Mouse (Mus musculus) left cerebral cortex, postnatal 25 days (tissue): ENCODE results near the gene Prdm2. TPM values are rescaled to one million over a fixed set of nuclear protein-coding genes. Genes with fewer than 3 reads are reported as not detected.

Experiments used
- DNase-seq, 2 experiments: peaks; one replicate each; pipeline ENCODE4 v3.0.0; 2022; ENCODE audit warnings: low spot score in 2 of 2, mixed read lengths in 1 of 2
- intact Hi-C: fragments of 180-260 bp; cut with DNase I; formaldehyde crosslinking; loops from one replicate; pipeline ENCODE4 v1.15.1; 2025
- total RNA-seq, 2 experiments: library from RNA; stranded (reverse); gene quantifications; 2 replicates each; pipeline ENCODE4 v1.2.3; 2021

Gene Prdm2
- total RNA-seq, 2 experiments from 2014 or later = 39.7 to 42.3 TPM

- no peak for DNase-seq
- intact Hi-C loops = loop anchor here (5.0 kb wide), 1 partner anchor 34 kb away; no protein-coding TSS in a partner anchor
Measured at GRCm38 (mm10) chr4:143160826-143161225, 52.0 kb downstream of the Prdm2 start.

- no peak for DNase-seq
- intact Hi-C loops = no loop called here
Measured at GRCm38 (mm10) chr4:143159336-143159735, 53.5 kb downstream of the Prdm2 start.

- intact Hi-C loops = no loop called here
- DNase-seq = no peak
Measured at GRCm38 (mm10) chr4:143155871-143156270, 56.9 kb downstream of the Prdm2 start.

- intact Hi-C loops = no loop called here
- no peak for DNase-seq
Measured at GRCm38 (mm10) chr4:143155036-143155435, 57.8 kb downstream of the Prdm2 start.

GRCm38 (mm10) chr4:143154571-143154970 is 58.2 kb downstream of the Prdm2 start:
- no peak for DNase-seq
- intact Hi-C loops = no loop called here

GRCm38 (mm10) chr4:143152634-143153033 is 60.2 kb downstream of the Prdm2 start:
- intact Hi-C loops = no loop called here
- no peak for DNase-seq

- intact Hi-C loops = no loop called here
- DNase-seq = no peak
Measured at GRCm38 (mm10) chr4:143151267-143151666, 61.5 kb downstream of the Prdm2 start.

GRCm38 (mm10) chr4:143147666-143148065 is 65.1 kb downstream of the Prdm2 start:
- no peak for DNase-seq
- intact Hi-C loops = no loop called here

GRCm38 (mm10) chr4:143143615-143144014 is 69.2 kb downstream of the Prdm2 start:
- intact Hi-C loops = no loop called here
- DNase-seq = no peak

- intact Hi-C loops = no loop called here
- no peak for DNase-seq
Measured at GRCm38 (mm10) chr4:143141645-143142259, 71.0 kb downstream of the Prdm2 start.

- intact Hi-C loops = no loop called here
- DNase-seq = no peak
Measured at GRCm38 (mm10) chr4:143140940-143141339, 71.9 kb downstream of the Prdm2 start.

- intact Hi-C loops = no loop called here
- DNase-seq = peak; percentile 43 to 91
Measured at GRCm38 (mm10) chr4:143132433-143132832, 80.4 kb downstream of the Prdm2 start.

GRCm38 (mm10) chr4:143130441-143130840 is 82.4 kb downstream of the Prdm2 start:
- intact Hi-C loops = no loop called here
- no peak for DNase-seq

GRCm38 (mm10) chr4:143129261-143129760 is 83.5 kb downstream of the Prdm2 start:
- no peak for DNase-seq
- intact Hi-C loops = loop anchor here (5.0 kb wide), 2 partner anchors 33 to 83 kb away; partner anchors contain the start of gene Prdm2

- intact Hi-C loops = loop anchor here (5.0 kb wide), 2 partner anchors 35 to 85 kb away; partner anchors contain the start of gene Prdm2
- no peak for DNase-seq
Measured at GRCm38 (mm10) chr4:143127171-143127570, 85.6 kb downstream of the Prdm2 start.

GRCm38 (mm10) chr4:143126476-143126875 is 86.3 kb downstream of the Prdm2 start:
- peak; percentile 59 to 80 for DNase-seq
- intact Hi-C loops = loop anchor here (5.0 kb wide), 2 partner anchors 36 to 86 kb away; partner anchors contain the start of gene Prdm2

GRCm38 (mm10) chr4:143125290-143125689 is 87.5 kb downstream of the Prdm2 start:
- DNase-seq = no peak
- intact Hi-C loops = loop anchor here (5.0 kb wide), 2 partner anchors 37 to 87 kb away; partner anchors contain the start of gene Prdm2

- intact Hi-C loops = no loop called here
- DNase-seq = no peak
Measured at GRCm38 (mm10) chr4:143123043-143123442, 89.8 kb downstream of the Prdm2 start.

GRCm38 (mm10) chr4:143121174-143121573 is 91.6 kb downstream of the Prdm2 start:
- no peak for DNase-seq
- intact Hi-C loops = no loop called here

GRCm38 (mm10) chr4:143120008-143120407 is 92.8 kb downstream of the Prdm2 start:
- intact Hi-C loops = no loop called here
- no peak for DNase-seq

- intact Hi-C loops = no loop called here
- no peak for DNase-seq
Measured at GRCm38 (mm10) chr4:143118843-143119242, 94.0 kb downstream of the Prdm2 start.
